Mouse (Mus musculus): ENCODE data around the gene Tbx10. TPM values are rescaled to one million over a fixed set of nuclear protein-coding genes. Genes with fewer than 3 reads are reported as not detected.
A peak's percentile ranks its signal among the peaks of the same experiment; 100 is the strongest.

The Tbx10 gene
- polyA plus RNA-seq, 1 experiment from 2014 or later = not detected

DNA sequence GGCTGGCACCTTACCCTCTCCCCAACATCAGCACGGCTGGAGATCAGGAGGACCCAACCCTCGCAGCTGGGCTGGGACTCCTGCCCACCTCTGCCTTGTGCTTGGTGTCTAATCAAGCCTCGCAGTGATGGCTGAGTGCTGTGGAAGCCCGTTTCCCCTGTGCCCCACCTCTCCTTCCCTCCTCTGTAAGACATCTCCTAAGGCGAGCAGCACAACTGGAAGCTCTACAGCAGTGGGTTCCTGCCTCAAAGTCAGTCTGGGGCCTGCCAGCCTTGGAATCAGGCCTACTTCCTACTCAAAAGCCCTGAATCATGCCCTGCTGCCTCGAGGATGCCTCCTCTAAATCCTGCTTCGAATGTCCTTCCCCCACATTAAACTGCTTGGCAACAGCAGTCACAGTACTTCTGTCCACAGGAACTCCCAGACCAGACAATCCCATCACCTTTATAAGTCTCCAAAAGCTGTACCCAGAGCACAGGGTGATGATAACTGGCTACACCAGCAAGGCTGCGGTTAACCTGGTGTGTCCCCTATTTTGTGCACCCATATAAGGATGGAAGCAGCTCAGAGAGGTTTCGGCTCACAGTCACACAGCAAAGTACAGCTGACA, 6.7 kb downstream of the Tbx10 start:
- DNase-seq (ENCODE audit: extremely low spot score, low spot score) = no peak
- Histone ChIP-seq H3K4me3 (peak overlapping the region; percentile 81), H3K27ac (0 out of 2 replicates have a peak overlapping the region, but pooled peaks have one; percentile 95), H3K36me3 (replicated peaks) (0 out of 2 replicates have a peak, but pooled peaks cover 2% of the 10 kb centered on the region), H3K4me1 (peaks cover 30% of the 10 kb centered on the region), H3K27me3 (ENCODE audit: poor library complexity, severe bottlenecking) (0 out of 2 replicates have a peak, but pooled peaks cover 3% of the 10 kb centered on the region), H3K9me3 (no peaks in the 10 kb centered on the region)
- WGBS = 89% methylated on average over 9 of the region's 9 CpGs

DNA sequence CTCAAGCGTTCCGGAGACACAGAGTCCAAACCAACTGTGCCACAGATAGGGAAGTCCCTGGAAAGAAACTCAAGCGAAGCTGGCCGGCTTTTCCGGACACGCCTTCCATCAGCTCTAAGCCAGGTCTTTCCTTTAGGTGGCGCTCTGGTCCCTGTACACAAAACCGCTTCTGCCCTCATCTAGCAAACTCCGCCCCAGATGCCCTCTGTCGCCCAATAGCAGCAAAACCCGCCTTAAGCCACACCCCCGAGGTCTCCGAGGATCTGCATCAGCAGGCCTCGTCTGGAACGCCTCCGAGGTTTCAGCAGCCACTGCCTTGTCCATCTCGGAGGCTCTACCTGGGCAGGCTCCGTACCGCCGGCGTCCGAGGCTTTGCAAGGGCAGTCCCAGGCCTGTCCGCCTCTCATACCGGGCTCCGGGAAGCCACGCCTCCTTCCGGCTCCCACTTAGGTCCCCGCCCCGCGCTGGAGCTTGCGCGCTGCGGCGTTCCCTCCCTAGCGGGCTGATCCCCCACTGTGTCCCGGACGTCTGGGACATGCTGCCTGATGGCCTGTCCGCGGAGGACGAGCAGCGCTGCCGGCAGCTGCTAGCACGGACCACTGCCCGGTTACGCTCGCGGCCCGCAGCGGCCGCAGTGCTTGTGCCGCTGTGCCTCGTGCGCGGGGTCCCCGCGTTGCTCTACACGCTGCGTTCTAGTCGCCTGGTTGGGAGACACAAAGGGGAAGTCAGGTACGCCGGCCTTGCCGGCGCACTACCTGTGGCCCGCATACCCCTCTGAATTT, 7.8 kb downstream of the Tbx10 start, which contains the start of the genes Nudt8 and Gm49405:
Nudt8 (plus strand) TSS at position 462 of the 782 bp plus-strand sequence.
Gm49405 (plus strand) TSS at position 508 of the 782 bp plus-strand sequence.
- Histone ChIP-seq H3K9me3 (no peaks in the 10 kb centered on the region), H3K4me1 (peaks cover 30% of the 10 kb centered on the region), H3K27ac (peak within 1 kb of the TSS; percentile 95), H3K27me3 (ENCODE audit: poor library complexity, severe bottlenecking) (0 out of 2 replicates have a peak, but pooled peaks cover 3% of the 10 kb centered on the region), H3K36me3 (replicated peaks) (peaks cover 9% of the 10 kb centered on the region), H3K4me3 (peak within 1 kb of the TSS; percentile 81)
- WGBS = under 1% methylated on average over 64 of the region's 64 CpGs
- peak; percentile 97 for DNase-seq (ENCODE audit: extremely low spot score, low spot score)

DNA sequence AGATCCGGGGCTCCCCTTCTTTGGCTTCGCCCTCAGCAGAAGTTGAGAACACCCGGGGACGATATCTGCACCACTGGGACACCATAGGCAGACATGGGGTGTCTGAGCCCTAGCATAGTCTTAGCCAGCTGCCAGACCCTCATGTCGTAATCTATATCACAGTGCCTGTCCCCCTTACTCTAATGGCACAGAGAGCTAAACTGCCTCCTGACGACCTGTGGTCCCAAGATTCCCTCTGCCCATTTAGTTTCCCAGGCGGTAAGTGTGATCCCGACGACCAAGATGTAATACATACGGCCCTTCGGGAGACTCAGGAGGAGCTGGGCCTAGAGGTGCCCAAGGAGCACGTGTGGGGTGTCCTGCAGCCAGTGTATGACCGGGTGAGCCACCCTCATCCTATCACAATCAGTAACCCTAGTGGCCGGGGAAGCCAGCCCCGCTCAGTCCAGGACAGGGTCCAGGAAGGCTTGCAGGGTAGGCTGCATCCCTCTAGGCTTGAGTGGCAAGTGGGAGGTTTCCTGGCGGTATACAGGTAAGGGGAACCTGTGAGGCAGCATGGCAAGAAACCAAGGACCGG, 8.5 kb downstream of the Tbx10 start:
- Histone ChIP-seq H3K36me3 (replicated peaks) (peaks cover 15% of the 10 kb centered on the region), H3K27ac (peak overlapping the region; percentile 95), H3K4me1 (peaks cover 30% of the 10 kb centered on the region), H3K9me3 (no peaks in the 10 kb centered on the region), H3K27me3 (ENCODE audit: poor library complexity, severe bottlenecking) (0 out of 2 replicates have a peak, but pooled peaks cover 3% of the 10 kb centered on the region), H3K4me3 (peak overlapping the region; percentile 81)
- peak; percentile 29 for DNase-seq (ENCODE audit: extremely low spot score, low spot score)
- 20% methylated on average over 17 of the region's 17 CpGs for WGBS

DNA sequence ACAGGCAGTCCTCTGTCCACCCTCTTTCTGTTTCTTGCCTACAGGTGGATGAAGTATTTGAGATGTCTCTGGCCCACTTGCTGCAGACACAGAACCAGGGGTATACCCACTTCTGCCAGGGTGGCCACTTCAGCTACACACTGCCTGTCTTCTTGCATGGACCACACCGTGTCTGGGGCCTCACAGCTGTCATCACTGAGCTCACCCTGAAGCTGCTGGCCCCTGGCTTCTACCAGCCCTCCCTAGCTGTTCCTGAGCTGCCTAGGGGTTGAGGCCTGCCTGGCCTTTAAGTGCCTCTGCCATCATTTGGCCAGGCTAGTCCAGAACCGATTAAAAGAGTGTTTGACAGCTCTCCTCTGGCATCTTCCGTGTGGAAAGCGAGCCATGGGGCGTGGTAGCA, 9.2 kb downstream of the Tbx10 start:
- 96% methylated on average over 5 of the region's 5 CpGs for WGBS
- Histone ChIP-seq H3K27ac (no peak overlapping the region), H3K4me1 (peaks cover 30% of the 10 kb centered on the region), H3K4me3 (peak overlapping the region; percentile 81; the same call in 1 of the 2 replicates), H3K9me3 (no peaks in the 10 kb centered on the region), H3K27me3 (ENCODE audit: poor library complexity, severe bottlenecking) (0 out of 2 replicates have a peak, but pooled peaks cover 3% of the 10 kb centered on the region), H3K36me3 (replicated peaks) (peaks cover 22% of the 10 kb centered on the region)
- no peak for DNase-seq (ENCODE audit: extremely low spot score, low spot score)

DNA sequence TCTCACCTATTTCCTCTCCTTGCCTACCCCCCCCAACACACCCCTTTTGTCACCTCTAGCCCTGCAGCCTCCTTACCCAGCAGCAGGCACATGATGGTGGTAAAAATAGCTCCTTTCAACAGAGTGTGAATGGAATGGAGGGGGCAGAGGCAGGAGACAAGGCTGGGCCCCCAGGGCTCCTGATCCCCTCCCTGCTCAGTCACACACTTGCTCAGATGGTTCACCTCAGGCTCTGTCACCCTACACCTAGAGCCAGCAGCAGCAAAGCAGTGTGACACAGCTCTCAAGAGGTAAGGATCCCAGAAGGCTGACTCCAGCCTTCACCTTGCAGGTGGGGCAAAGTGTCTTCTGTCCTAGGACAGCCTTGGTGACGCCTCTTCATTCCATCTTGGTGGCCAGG, 10.6 kb downstream of the Tbx10 start, which contains the start of gene Doc2g:
Doc2g (plus strand) TSS at position 202 of the 400 bp plus-strand sequence.
- no peak for DNase-seq (ENCODE audit: extremely low spot score, low spot score)
- Histone ChIP-seq H3K36me3 (replicated peaks) (peaks cover 36% of the 10 kb centered on the region), H3K4me1 (peaks cover 27% of the 10 kb centered on the region), H3K27ac (no peak within 1 kb of the TSS), H3K27me3 (ENCODE audit: poor library complexity, severe bottlenecking) (0 out of 2 replicates have a peak, but pooled peaks cover 3% of the 10 kb centered on the region), H3K4me3 (no peak within 1 kb of the TSS), H3K9me3 (no peaks in the 10 kb centered on the region)
- 70% methylated on average over 1 of the region's 1 CpGs for WGBS

DNA sequence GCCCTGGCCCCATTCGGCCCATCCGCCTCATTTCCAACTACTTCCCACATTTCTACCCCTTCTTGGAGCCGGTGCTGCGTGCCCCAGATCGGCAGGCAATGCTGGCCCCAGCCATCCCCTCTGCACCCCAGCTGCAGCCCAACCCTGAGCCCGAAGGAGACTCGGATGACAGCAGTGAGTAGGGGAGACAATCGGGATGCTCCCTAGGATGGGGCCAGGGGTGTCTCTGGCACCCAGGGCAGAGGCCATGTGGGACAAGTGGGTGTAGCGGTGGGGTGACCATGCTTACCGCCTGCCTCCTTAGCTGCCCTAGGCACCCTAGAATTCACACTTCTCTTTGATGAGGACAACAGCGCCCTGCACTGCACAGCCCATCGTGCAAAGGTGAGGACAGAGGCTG, 11.1 kb downstream of the Tbx10 start:
- H3K36me3 ChIP-seq (replicated peaks) = peaks cover 41% of the 10 kb centered on the region
- WGBS = 84% methylated on average over 12 of the region's 12 CpGs
- no peaks in the 10 kb centered on the region for H3K9me3 ChIP-seq
- peaks cover 24% of the 10 kb centered on the region for H3K4me1 ChIP-seq
- H3K27me3 ChIP-seq (ENCODE audit: poor library complexity, severe bottlenecking) = 0 out of 2 replicates have a peak, but pooled peaks cover 3% of the 10 kb centered on the region
- no peak for DNase-seq (ENCODE audit: extremely low spot score, low spot score)
- H3K27ac ChIP-seq = no peak overlapping the region
- H3K4me3 ChIP-seq = no peak overlapping the region

DNA sequence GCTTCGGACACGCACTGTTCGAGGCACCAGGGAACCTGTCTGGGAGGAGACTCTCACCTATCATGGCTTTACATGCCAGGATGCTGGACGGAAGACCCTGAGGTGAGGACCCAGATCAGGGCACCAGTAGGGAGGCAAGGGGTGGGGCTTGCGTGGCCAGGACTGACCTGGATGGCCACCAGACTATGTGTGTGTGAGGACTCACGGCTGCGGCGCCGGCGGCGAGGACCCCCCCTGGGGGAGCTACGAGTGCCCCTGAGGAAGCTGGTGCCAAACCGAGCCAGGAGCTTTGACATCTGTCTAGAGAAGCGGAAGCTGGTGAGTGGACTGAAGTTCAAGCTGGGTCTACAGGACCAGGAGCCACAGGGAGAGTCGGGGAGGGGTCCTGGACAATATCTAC, 11.8 kb downstream of the Tbx10 start:
- DNase-seq (ENCODE audit: extremely low spot score, low spot score) = no peak
- H3K36me3 ChIP-seq (replicated peaks) = peaks cover 48% of the 10 kb centered on the region
- no peak overlapping the region for H3K4me3 ChIP-seq
- peaks cover 22% of the 10 kb centered on the region for H3K4me1 ChIP-seq
- no peaks in the 10 kb centered on the region for H3K27me3 ChIP-seq (ENCODE audit: poor library complexity, severe bottlenecking)
- WGBS = 91% methylated on average over 15 of the region's 15 CpGs
- no peak overlapping the region for H3K27ac ChIP-seq
- H3K9me3 ChIP-seq = no peaks in the 10 kb centered on the region

DNA sequence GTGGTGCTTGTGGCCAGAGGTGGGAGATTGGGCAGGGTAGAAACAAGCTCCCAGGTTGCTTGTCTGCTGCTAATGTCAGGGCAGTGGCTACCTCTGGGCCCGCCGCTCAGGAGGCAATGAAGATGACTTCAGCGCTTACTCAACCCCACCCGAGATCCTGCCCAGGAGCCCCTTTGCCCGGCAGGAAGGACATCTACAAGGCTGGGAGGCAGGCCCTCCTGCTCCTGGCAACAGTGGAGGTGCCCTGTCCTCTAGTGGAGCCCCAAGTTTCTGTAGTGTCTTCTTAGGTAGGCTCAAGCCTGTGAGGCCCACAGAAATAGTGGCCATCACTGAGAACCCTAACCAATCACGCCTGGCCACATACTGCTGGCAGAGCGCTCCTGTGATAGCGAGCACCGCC, 12.5 kb downstream of the Tbx10 start:
- Histone ChIP-seq H3K9me3 (no peaks in the 10 kb centered on the region), H3K27me3 (ENCODE audit: poor library complexity, severe bottlenecking) (no peaks in the 10 kb centered on the region), H3K36me3 (replicated peaks) (peaks cover 55% of the 10 kb centered on the region), H3K4me3 (no peak overlapping the region), H3K4me1 (peaks cover 15% of the 10 kb centered on the region), H3K27ac (no peak overlapping the region)
- DNase-seq (ENCODE audit: extremely low spot score, low spot score) = no peak
- 93% methylated on average over 9 of the region's 9 CpGs for WGBS

DNA sequence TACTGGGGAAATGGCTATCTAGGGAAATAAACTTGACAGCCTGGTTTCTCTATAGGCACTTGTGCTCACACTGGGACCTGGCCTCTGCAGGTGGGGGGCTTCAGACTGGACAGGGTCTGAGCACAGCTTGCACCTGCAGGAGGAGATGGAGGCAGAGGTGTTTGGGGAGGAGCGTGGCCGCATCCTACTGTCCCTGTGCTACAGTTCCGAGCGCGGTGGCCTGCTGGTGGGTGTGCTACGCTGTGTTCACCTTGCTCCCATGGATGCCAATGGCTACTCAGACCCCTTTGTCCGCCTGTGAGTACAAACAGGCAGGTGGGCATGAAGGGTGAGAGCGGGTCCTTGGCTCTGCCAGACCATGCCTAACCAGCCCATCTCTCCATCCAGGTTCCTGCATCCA, 13.4 kb downstream of the Tbx10 start:
- Histone ChIP-seq H3K9me3 (no peaks in the 10 kb centered on the region), H3K36me3 (replicated peaks) (peaks cover 61% of the 10 kb centered on the region), H3K4me3 (no peak overlapping the region), H3K27ac (no peak overlapping the region), H3K4me1 (peaks cover 10% of the 10 kb centered on the region), H3K27me3 (ENCODE audit: poor library complexity, severe bottlenecking) (no peaks in the 10 kb centered on the region)
- WGBS = 94% methylated on average over 8 of the region's 8 CpGs
- no peak for DNase-seq (ENCODE audit: extremely low spot score, low spot score)

DNA sequence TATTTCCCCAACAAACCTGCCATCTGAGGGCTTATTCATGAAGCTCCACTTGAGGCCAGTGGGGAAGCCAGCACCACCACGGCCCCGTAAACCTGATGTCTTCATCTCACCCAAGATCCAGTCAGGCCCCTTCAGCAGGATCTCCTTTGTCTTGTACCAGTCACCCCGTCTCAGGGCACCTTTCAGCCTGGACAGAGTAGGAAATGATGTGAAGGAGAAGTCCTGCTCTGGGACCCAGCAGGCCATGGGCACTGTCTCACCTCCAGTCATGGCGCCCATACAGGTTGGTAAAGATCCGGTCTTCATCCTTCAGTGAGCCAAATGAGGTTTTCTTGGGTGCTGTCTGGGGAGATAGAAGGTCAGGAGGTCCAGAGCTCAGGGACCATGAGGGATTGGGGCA, 18.5 kb downstream of the Tbx10 start:
- no peak for DNase-seq (ENCODE audit: extremely low spot score, low spot score)
- H3K4me1 ChIP-seq = peaks cover 31% of the 10 kb centered on the region
- 94% methylated on average over 5 of the region's 5 CpGs for WGBS
- no peak overlapping the region for H3K27ac ChIP-seq
- no peaks in the 10 kb centered on the region for H3K27me3 ChIP-seq (ENCODE audit: poor library complexity, severe bottlenecking)
- no peaks in the 10 kb centered on the region for H3K9me3 ChIP-seq
- H3K4me3 ChIP-seq = peak overlapping the region; percentile 93; the same call in 1 of the 2 replicates
- H3K36me3 ChIP-seq (replicated peaks) = peaks cover 46% of the 10 kb centered on the region

DNA sequence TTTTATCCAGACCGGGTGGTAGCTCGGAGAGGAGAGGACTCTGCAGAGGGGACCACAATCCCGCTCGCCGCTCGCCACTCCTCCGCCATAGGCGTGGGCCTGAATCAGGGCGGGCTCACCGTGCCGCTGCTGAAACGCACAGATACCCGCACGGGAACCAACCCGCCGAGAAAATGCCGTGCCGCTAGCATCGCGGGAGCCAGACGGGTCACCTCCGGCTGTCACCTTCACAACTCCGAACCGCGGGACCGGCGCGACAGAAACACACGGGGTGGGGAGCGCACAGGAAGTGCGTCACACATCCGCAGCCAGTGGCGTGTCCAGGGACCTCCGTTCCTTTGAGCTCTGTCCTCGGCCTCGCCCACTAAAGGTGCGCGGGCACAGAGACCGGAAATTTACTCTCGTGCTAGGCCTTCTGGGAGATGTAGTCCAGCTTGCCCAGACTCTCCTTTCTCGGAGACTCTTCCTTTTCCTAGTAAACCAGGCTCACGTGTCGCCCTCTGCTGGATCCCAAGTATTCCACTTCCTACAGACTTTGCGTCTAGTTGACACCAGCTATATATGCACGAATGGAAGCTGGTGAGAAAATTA, 20.0 kb downstream of the Tbx10 start, which contains the start of gene Ndufv1:
Ndufv1 (minus strand) TSS at position 375 of the 591 bp plus-strand sequence.
- WGBS = under 1% methylated on average over 45 of the region's 45 CpGs
- Histone ChIP-seq H3K27me3 (ENCODE audit: poor library complexity, severe bottlenecking) (no peaks in the 10 kb centered on the region), H3K4me1 (peaks cover 31% of the 10 kb centered on the region), H3K27ac (peak within 1 kb of the TSS; percentile 83), H3K4me3 (peak within 1 kb of the TSS; percentile 93), H3K36me3 (replicated peaks) (peaks cover 32% of the 10 kb centered on the region), H3K9me3 (no peaks in the 10 kb centered on the region)
- peak; percentile 98 for DNase-seq (ENCODE audit: extremely low spot score, low spot score)

DNA sequence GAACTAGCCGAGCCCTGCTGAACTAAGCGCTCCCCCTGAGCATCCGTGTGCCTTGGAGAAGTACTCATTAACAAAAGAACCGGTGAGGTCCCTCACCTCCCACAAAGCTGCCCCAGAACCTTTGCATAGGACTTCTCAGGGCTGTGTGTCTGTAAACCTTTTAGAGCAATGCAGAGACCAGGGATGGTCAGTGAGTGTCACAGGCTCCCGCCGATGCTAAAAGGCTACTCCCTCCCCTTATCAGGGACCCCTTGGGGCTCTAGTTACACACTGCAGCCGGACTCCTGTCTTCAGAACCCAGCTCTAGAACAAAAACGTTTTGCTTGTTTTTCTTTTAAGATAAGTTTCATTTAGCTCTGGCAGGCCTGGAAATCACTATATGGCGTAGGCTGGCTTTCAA, 20.5 kb downstream of the Tbx10 start:
- 18% methylated on average over 9 of the region's 9 CpGs for WGBS
- Histone ChIP-seq H3K4me3 (peak overlapping the region; percentile 93), H3K27me3 (ENCODE audit: poor library complexity, severe bottlenecking) (no peaks in the 10 kb centered on the region), H3K4me1 (peaks cover 31% of the 10 kb centered on the region), H3K27ac (peak overlapping the region; percentile 83), H3K9me3 (no peaks in the 10 kb centered on the region), H3K36me3 (replicated peaks) (peaks cover 26% of the 10 kb centered on the region)
- DNase-seq (ENCODE audit: extremely low spot score, low spot score) = no peak

Measured in forebrain, embryonic 10.5 days (tissue).